Mouse (Mus musculus) CD8-positive naive resting alpha-beta T cell, adult 2 months (primary cell): ENCODE measurements around the gene Galp.
"Not testable (repeated sequence)": the region's sequence is repeated elsewhere in the genome, so short reads cannot be mapped to it uniquely, and the experiment has no call there.

Experiments used
- DNase-seq, 2 experiments: peaks; one replicate each; pipeline ENCODE4 v3.0.0; 2022; ENCODE audit warnings: low read depth in 2 of 2, low spot score in 2 of 2

Galp gene

GRCm38 (mm10) chr7:6174365-6174987 is 22.4 kb upstream of the Galp start:
- not testable (repeated sequence) for DNase-seq

GRCm38 (mm10) chr7:6179013-6179412 is 17.9 kb upstream of the Galp start:
- no peak for DNase-seq

GRCm38 (mm10) chr7:6182882-6183281 is 14.0 kb upstream of the Galp start:
- no peak for DNase-seq

- DNase-seq, result no peak
Measured at GRCm38 (mm10) chr7:6183802-6184201, 13.1 kb upstream of the Galp start.

GRCm38 (mm10) chr7:6184521-6184920 is 12.4 kb upstream of the Galp start:
- no peak for DNase-seq

- DNase-seq, result no peak
Measured at GRCm38 (mm10) chr7:6185391-6185790, 11.5 kb upstream of the Galp start.

GRCm38 (mm10) chr7:6186176-6186575 is 10.7 kb upstream of the Galp start:
- no peak for DNase-seq

- no peak for DNase-seq
Measured at GRCm38 (mm10) chr7:6186756-6187155, 10.1 kb upstream of the Galp start.

GRCm38 (mm10) chr7:6189542-6189941 is 7.3 kb upstream of the Galp start:
- no peak for DNase-seq

- peak; percentile 64 to 75 for DNase-seq
Measured at GRCm38 (mm10) chr7:6191376-6191775, 5.5 kb upstream of the Galp start.

GRCm38 (mm10) chr7:6194129-6194528 is 2.8 kb upstream of the Galp start:
- DNase-seq, result peak; percentile 49 to 60

- DNase-seq, result no peak
Measured at GRCm38 (mm10) chr7:6195777-6196176, 1.1 kb upstream of the Galp start.

GRCm38 (mm10) chr7:6204200-6204599 is 7.3 kb downstream of the Galp start:
- DNase-seq, result no peak

GRCm38 (mm10) chr7:6213144-6213543 is 16.3 kb downstream of the Galp start:
- DNase-seq, result peak in 1 of 2 experiments; percentile 20

- not testable (repeated sequence) for DNase-seq
Measured at GRCm38 (mm10) chr7:6214691-6215090, 17.8 kb downstream of the Galp start.

GRCm38 (mm10) chr7:6220147-6220546 is 23.3 kb downstream of the Galp start:
- no peak for DNase-seq

- DNase-seq, result no peak
Measured at GRCm38 (mm10) chr7:6221978-6222377, 25.1 kb downstream of the Galp start, which contains the start of gene Zscan5b. TSS of gene Zscan5b (plus strand) at chr7:6222278.

GRCm38 (mm10) chr7:6228491-6228890 is 31.6 kb downstream of the Galp start:
- DNase-seq, result not testable (repeated sequence)

GRCm38 (mm10) chr7:6239787-6240186 is 42.9 kb downstream of the Galp start:
- DNase-seq, result no peak

- peak; percentile 26 to 52 for DNase-seq
Measured at GRCm38 (mm10) chr7:6240841-6241425, 44.0 kb downstream of the Galp start.

GRCm38 (mm10) chr7:6244361-6245292 is 47.7 kb downstream of the Galp start:
- DNase-seq, result no peak

GRCm38 (mm10) chr7:6252410-6252809 is 55.5 kb downstream of the Galp start, which contains the start of gene Epp13:
TSS of gene Epp13 (plus strand) at chr7:6252710.
- no peak for DNase-seq
